Mouse (Mus musculus): ENCODE measurements around the gene Narfl. TPM values are rescaled to one million over a fixed set of nuclear protein-coding genes. Genes with fewer than 3 reads are reported as not detected.
"Not testable (repeated sequence)": the region's sequence is repeated elsewhere in the genome, so short reads cannot be mapped to it uniquely, and the experiment has no call there.

Gene Narfl
- polyA plus RNA-seq, 1 experiment from 2014 or later = 23.9 TPM

DNA sequence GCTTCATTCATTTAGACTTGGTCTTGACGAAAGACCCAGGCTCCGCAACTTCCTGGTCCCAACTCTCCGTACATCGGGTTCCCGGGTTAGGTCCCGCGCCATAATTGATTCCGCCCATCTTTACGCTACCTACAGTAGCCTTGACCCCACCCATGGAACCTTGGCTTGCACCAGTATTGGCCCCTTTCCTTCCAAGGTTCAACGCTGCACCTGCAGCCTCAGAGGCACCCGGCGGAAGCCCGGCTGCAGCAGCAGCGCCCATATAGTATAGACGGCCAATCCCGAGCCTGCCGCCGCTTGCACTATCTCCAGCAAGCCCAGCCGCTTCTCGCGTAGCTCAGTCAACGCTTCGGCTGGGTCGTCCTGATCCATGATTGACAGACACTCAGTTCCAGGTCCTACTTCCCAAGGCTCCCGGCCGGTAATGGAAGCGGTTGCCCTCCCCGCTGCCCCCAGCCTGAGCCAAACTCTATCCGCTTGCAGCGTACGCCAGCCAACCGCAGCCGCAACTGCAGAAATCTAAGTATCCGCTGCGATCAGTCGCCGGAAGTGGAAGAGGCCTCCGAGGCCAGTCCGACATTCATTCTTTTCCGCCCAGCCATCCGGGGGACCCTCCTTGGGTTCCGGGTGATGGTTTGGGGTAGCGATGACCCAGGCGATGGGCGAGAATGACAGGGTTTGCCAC lies 18.4 kb downstream of the Narfl start:
- no peaks in the 10 kb centered on the region for H3K9me3 ChIP-seq
- H3K4me2 ChIP-seq (replicated peaks) = peak overlapping the region; percentile 87
- peaks cover 36% of the 10 kb centered on the region for H3K4me1 ChIP-seq
- no peaks in the 10 kb centered on the region for H3K27me3 ChIP-seq
- H3K36me3 ChIP-seq = peaks cover 24% of the 10 kb centered on the region
- peak; percentile 43; the same call in 1 of the 2 replicates for ATAC-seq (ENCODE audit: insufficient number of reproducible peaks, insufficient read depth, low FRiP score, low TSS enrichment)
- peak overlapping the region; percentile 69 for H3K4me3 ChIP-seq
- H3K9ac ChIP-seq = peak overlapping the region; percentile 77
- H3K27ac ChIP-seq = peak overlapping the region; percentile 95
- WGBS = under 1% methylated on average over 45 of the region's 45 CpGs

DNA sequence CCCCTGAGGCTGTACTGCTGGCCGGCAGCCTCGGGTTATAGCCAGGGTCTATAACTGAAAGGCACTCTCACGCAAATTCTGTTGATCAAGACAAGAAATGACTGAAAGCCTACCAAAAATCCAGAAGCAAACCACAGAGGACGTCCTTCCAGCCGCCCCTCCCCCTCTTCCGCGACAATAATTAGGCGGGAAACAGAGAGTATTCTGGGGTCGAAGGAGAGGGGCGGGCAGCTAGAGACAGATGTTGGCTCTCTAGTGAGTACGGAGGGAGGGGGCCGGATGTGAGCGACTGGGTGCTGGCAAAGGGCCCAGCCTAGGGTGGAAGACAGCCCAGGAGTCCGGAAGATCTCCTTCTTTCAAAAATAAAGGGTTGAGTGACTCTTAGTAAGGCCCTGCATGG lies 19.0 kb downstream of the Narfl start, which contains the start of gene Fam173a:
Gene Fam173a, minus strand, starts transcription at position 287 of the 400 bp plus-strand sequence.
- Histone ChIP-seq H3K27ac (peak within 1 kb of the TSS; percentile 95), H3K4me3 (peak within 1 kb of the TSS; percentile 69), H3K9ac (peak within 1 kb of the TSS; percentile 77), H3K9me3 (no peaks in the 10 kb centered on the region), H3K4me1 (peaks cover 42% of the 10 kb centered on the region), H3K36me3 (peaks cover 18% of the 10 kb centered on the region), H3K4me2 (replicated peaks) (peak within 1 kb of the TSS; percentile 87), H3K27me3 (no peaks in the 10 kb centered on the region)
- no peak for ATAC-seq (ENCODE audit: insufficient number of reproducible peaks, insufficient read depth, low FRiP score, low TSS enrichment)
- under 1% methylated on average over 14 of the region's 14 CpGs for WGBS

DNA sequence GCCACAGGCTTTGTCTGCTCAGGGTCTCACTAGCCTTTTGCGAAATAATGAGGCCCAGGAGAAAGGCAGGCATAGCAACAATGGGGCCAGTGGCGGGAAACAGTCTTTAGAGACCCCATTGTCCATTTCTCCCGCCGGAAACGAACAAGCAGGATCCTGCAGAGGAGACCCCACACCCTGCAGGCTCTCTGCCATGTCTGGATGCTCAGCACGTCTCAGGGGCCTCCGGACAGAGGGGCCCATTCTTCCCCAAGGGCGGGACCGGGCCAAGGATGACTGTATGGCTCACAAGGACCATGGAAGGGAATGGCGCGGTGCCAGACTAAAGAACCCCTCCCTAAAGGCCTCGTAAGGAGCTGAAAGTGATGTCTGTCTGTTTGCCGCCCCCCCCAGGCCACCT lies 20.6 kb downstream of the Narfl start:
- peaks cover 43% of the 10 kb centered on the region for H3K4me1 ChIP-seq
- H3K9ac ChIP-seq = no peak overlapping the region
- H3K4me2 ChIP-seq (replicated peaks) = no peak overlapping the region
- no peaks in the 10 kb centered on the region for H3K27me3 ChIP-seq
- no peaks in the 10 kb centered on the region for H3K9me3 ChIP-seq
- H3K36me3 ChIP-seq = peaks cover 8% of the 10 kb centered on the region; the same call in 1 of the 2 replicates
- WGBS = 50% methylated on average over 13 of the region's 13 CpGs
- no peak overlapping the region; the same call in 1 of the 2 replicates for H3K27ac ChIP-seq
- no peak overlapping the region for H3K4me3 ChIP-seq
- ATAC-seq (ENCODE audit: insufficient number of reproducible peaks, insufficient read depth, low FRiP score, low TSS enrichment) = no peak

DNA sequence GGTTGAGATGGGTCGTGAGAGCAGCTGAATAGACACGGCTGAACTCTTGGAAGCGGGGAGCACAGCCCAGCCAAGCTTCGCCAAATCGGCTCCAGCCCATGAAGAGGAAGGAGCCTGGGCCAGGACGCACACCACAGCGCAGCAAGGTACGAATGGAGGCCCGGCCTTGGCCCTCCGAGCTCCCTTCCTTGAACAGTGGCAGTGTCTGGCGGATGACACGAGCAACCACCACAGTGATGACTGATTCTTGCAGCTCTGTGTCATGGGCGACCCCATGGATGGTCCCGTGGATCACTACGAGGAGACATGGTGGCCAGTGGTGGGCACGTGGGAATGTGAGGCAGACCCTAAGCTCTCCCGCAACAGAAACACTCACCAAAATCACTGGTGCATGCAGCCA lies 21.4 kb downstream of the Narfl start:
- ATAC-seq (ENCODE audit: insufficient number of reproducible peaks, insufficient read depth, low FRiP score, low TSS enrichment) = no peak
- Histone ChIP-seq H3K4me1 (peaks cover 43% of the 10 kb centered on the region), H3K4me3 (peak overlapping the region; percentile 86; the same call in 1 of the 2 replicates), H3K9ac (peak overlapping the region; percentile 68), H3K9me3 (no peaks in the 10 kb centered on the region), H3K27ac (peak overlapping the region; percentile 42; the same call in 1 of the 2 replicates), H3K36me3 (no peaks in the 10 kb centered on the region; the same call in 1 of the 2 replicates), H3K4me2 (replicated peaks) (peak overlapping the region; percentile 95), H3K27me3 (no peaks in the 10 kb centered on the region)
- WGBS = 71% methylated on average over 17 of the region's 17 CpGs

DNA sequence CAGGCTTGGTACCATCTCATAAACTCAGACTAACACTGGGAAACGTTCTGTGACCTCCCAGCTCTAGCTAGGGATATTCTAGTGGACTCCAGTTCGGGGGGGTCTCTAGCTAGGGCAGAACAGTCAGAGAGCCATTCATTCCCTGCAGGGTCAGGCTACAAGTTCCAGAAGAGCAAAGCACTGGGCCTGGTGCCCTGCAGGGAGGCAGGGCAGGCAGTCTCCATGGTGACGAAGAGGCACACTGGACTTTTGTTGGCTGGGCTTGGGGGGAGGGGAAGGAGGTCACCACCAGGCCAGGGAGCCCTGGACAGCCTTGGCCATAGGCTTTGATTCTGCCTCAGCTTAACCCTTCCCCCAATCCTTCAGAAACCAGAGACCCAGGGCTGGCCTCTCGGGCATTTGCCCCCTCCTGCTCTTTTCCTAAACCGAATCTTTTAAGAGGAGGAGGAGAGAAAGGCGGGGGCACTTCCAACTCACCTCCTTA lies 22.1 kb downstream of the Narfl start, which contains the start of gene AC134908.4:
Gene AC134908.4, minus strand, starts transcription at position 51 of the 484 bp plus-strand sequence.
- Histone ChIP-seq H3K4me3 (peak within 1 kb of the TSS; percentile 86), H3K27ac (peak within 1 kb of the TSS; percentile 51), H3K9ac (peak within 1 kb of the TSS; percentile 68), H3K4me1 (peaks cover 43% of the 10 kb centered on the region), H3K36me3 (no peaks in the 10 kb centered on the region; the same call in 1 of the 2 replicates), H3K4me2 (replicated peaks) (peak within 1 kb of the TSS; percentile 95), H3K27me3 (no peaks in the 10 kb centered on the region), H3K9me3 (no peaks in the 10 kb centered on the region)
- WGBS = 8% methylated on average over 6 of the region's 6 CpGs
- no peak for ATAC-seq (ENCODE audit: insufficient number of reproducible peaks, insufficient read depth, low FRiP score, low TSS enrichment)

DNA sequence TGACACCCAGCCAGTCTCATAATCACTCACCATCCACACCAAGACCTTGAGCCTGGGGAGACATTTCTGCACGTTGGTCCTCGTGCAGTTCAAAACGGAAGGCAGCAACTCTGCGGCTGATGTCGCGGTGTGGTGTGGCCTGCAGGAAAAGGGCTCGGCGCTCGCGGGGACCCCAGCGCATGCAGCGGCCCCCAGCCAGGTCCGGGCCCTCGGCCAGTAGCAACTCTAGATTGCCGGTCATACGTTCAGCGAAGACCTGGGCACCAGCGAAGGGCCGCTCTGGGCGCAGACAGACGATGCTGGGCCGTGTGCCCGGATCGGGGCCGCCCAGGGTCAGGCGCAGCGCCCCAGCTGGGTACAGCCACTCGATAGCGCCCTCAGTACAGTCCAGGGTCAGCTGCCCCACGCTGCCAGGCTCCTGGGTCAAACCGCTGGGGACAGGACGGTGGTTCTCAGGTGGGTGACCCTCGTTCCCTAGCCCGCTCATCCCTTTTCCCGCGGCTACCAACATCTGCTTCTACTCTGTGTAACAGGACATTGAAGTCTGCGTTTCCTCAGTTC lies 22.7 kb downstream of the Narfl start:
- Histone ChIP-seq H3K9me3 (no peaks in the 10 kb centered on the region), H3K27me3 (no peaks in the 10 kb centered on the region), H3K4me2 (replicated peaks) (peak overlapping the region; percentile 95), H3K27ac (peak overlapping the region; percentile 51), H3K9ac (peak overlapping the region; percentile 68), H3K4me3 (peak overlapping the region; percentile 86), H3K4me1 (peaks cover 37% of the 10 kb centered on the region), H3K36me3 (no peaks in the 10 kb centered on the region; the same call in 1 of the 2 replicates)
- under 1% methylated on average over 37 of the region's 37 CpGs for WGBS
- ATAC-seq (ENCODE audit: insufficient number of reproducible peaks, insufficient read depth, low FRiP score, low TSS enrichment) = no peak

DNA sequence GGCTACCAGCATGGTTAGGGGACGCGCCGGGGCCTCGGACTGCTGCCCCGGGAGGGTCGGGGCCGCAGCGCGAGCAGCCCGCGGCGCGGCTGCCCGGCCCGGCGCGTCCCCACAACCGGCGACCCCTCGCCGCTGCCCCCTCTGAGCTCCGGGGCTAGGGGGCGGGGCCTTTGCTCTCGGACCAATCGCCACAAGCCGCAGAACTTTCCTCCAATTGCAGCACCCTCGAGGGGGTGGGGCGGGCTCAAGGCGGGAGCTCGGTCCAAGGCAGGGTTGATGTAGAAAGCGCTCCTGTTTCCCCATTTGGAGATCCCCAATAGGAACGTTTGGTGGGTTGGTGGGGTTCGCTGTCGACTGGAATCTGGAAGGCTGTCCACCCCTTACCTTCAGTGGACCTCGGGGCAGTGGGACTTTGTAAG lies 23.4 kb downstream of the Narfl start, which contains the start of gene Metrn:
Gene Metrn, minus strand, starts transcription at position 186 of the 419 bp plus-strand sequence.
- under 1% methylated on average over 35 of the region's 35 CpGs for WGBS
- H3K9ac ChIP-seq = peak within 1 kb of the TSS; percentile 68
- peaks cover 35% of the 10 kb centered on the region for H3K4me1 ChIP-seq
- peak within 1 kb of the TSS; percentile 95 for H3K4me2 ChIP-seq (replicated peaks)
- peak within 1 kb of the TSS; percentile 86 for H3K4me3 ChIP-seq
- H3K9me3 ChIP-seq = no peaks in the 10 kb centered on the region
- H3K36me3 ChIP-seq = no peaks in the 10 kb centered on the region; the same call in 1 of the 2 replicates
- H3K27me3 ChIP-seq = no peaks in the 10 kb centered on the region
- peak within 1 kb of the TSS; percentile 65 for H3K27ac ChIP-seq
- ATAC-seq (ENCODE audit: insufficient number of reproducible peaks, insufficient read depth, low FRiP score, low TSS enrichment) = peak; percentile 61; the same call in 1 of the 2 replicates

DNA sequence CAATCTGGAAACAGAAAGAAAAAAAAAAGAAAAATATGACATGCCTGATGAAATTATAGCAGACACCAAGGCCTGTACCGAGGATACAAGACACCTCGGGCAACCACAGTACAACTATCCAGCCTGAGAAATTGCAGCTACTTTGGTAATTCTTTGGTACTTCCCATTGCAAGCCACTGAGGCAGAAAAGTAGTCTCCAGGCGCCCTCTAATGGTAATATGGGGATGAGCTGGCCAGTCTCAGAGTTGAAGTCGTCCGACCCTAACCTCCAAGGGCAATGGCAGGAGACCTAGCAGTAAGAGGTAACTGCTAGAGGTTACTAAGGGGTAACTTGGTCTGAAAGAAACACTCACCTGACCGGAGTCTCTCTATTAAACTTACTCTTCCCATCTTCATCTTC lies 27.5 kb downstream of the Narfl start:
- Histone ChIP-seq H3K9me3 (no peaks in the 10 kb centered on the region), H3K4me3 (no peak overlapping the region), H3K4me1 (peaks cover 11% of the 10 kb centered on the region), H3K9ac (no peak overlapping the region), H3K27ac (no peak overlapping the region), H3K36me3 (no peaks in the 10 kb centered on the region), H3K4me2 (replicated peaks) (no peak overlapping the region), H3K27me3 (peaks cover 4% of the 10 kb centered on the region; the same call in 1 of the 2 replicates)
- no peak for ATAC-seq (ENCODE audit: insufficient number of reproducible peaks, insufficient read depth, low FRiP score, low TSS enrichment)
- 8% methylated on average over 6 of the region's 6 CpGs for WGBS

DNA sequence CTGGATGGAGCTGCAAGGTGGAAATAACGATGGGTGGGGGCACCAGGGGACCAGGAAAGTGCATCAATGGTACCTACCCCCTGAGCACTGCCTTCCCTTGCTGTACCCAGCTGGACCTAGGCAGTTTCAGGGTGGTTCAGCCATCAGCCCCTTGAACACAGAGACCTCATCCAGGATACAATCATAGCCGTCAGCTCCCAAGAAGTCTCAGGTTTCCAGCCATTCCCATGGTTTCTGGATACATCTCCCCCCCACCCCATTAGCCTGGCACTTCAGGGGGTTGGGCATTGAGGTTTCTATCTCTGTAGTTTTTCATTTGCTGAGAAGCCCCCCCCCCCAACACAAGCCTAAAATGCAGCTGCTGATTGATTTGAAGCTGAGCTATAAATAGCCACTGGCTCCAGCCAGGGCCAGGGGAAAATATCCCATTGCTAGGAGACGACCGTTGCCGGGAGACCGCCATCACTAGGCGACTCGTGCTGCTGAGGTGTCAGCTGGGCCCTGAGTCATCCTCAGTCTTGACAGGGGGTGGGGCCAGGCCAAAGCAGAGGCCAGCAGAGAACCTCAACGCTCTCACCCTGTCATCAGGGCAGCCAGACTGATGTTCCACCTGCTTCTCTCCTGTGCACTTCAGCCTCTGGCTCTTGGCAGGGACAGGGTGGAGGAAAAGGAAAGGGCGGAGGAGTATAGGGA lies 29.4 kb downstream of the Narfl start:
- H3K9ac ChIP-seq = 0 out of 2 replicates have a peak overlapping the region, but pooled peaks have one; percentile 3
- ATAC-seq (ENCODE audit: insufficient number of reproducible peaks, insufficient read depth, low FRiP score, low TSS enrichment) = 0 out of 2 replicates have a peak, but pooled peaks have one; percentile 50

DNA sequence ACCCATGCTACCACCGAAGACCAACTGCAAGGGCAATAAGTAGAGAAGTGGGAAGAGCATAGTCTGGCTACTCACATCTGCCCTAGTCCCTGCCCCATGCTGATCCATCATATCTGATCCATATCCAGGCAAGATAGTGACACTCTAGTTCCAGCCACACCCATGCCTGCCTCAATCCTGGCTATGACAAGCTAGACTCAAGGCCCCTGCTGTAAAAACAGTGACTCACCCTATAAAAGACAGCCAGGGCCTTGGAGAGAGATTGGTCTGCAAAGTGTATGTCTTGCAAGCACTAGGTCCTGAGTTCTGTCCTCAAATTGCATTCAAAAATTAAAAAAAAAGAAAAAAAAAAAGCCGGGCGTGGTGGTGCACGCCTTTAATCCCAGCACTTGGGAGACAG lies 32.9 kb downstream of the Narfl start:
- no peak for ATAC-seq (ENCODE audit: insufficient number of reproducible peaks, insufficient read depth, low FRiP score, low TSS enrichment)
- no peak overlapping the region for H3K9ac ChIP-seq
- H3K4me1 ChIP-seq = peaks cover 7% of the 10 kb centered on the region; the same call in 1 of the 2 replicates
- H3K27me3 ChIP-seq = peaks cover 38% of the 10 kb centered on the region
- no peak overlapping the region for H3K4me2 ChIP-seq (replicated peaks)
- no peak overlapping the region for H3K4me3 ChIP-seq
- WGBS = 85% methylated on average over 4 of the region's 4 CpGs
- H3K27ac ChIP-seq = no peak overlapping the region
- H3K9me3 ChIP-seq = no peaks in the 10 kb centered on the region
- no peaks in the 10 kb centered on the region for H3K36me3 ChIP-seq

More for the DNA sequence above, 29.4 kb downstream of the Narfl start:
- Histone ChIP-seq H3K27me3 (peaks cover 6% of the 10 kb centered on the region), H3K4me3 (no peak overlapping the region), H3K4me1 (no peaks in the 10 kb centered on the region), H3K27ac (no peak overlapping the region; the same call in 1 of the 2 replicates), H3K4me2 (replicated peaks) (no peak overlapping the region), H3K36me3 (no peaks in the 10 kb centered on the region), H3K9me3 (no peaks in the 10 kb centered on the region)
- WGBS = 14% methylated on average over 10 of the region's 10 CpGs

DNA sequence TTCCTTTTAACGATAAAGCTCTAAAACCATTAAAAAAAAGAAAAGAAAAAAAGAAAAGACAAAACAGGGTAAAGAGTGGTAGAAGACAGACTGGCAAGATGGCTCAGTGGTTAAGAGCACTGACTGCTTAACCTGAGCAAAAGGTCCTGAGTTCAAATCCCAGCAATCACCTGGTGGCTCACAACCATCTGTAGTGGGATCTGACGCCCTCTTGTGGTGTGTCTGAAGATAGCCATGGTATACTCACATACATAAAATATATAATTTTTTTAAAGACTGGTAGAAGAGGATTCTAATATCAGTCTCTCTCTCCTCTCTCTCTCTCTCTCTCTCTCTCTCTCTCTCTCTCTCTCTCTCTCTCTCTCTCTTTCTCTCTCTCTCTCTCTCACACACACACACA lies 33.9 kb downstream of the Narfl start:
- H3K4me3 ChIP-seq; H3K9ac ChIP-seq; H3K4me1 ChIP-seq; H3K36me3 ChIP-seq; ATAC-seq (ENCODE audit: insufficient number of reproducible peaks, insufficient read depth, low FRiP score, low TSS enrichment); H3K4me2 ChIP-seq (replicated peaks); H3K9me3 ChIP-seq; H3K27ac ChIP-seq: not testable (repeated sequence)
- 44% methylated on average over 2 of the region's 2 CpGs for WGBS
- peaks cover 44% of the 10 kb centered on the region for H3K27me3 ChIP-seq
